Mouse (Mus musculus) liver, embryonic 15.5 days (tissue): Measurements from ENCODE around the gene Cpne5. TPM values are rescaled to one million over a fixed set of nuclear protein-coding genes. Genes with fewer than 3 reads are reported as not detected.
A peak's percentile ranks its signal among the peaks of the same experiment; 100 is the strongest.

Source experiments
- ATAC-seq: fragments of 200-750 bp; cut with Nextera tagmentation; 2 replicates; pipeline ENCODE4 v1.8.0; 2017; ENCODE audit warnings: moderate number of reproducible peaks, mild to moderate bottlenecking, moderate library complexity; ENCODE audit not compliant: insufficient read depth
- H3K27ac ChIP-seq: fragments of 300-500 bp; sonication (generic); replicated peaks from 2 replicates; pipeline ENCODE4 v1.5.1; 2015; ENCODE audit warnings: mild to moderate bottlenecking, inconsistent platforms
- H3K27me3 ChIP-seq: fragments of 300-500 bp; sonication (generic); 2 replicates; pipeline ENCODE4 v1.6.1; 2015; ENCODE audit warnings: mild to moderate bottlenecking, inconsistent platforms
- H3K36me3 ChIP-seq: fragments of 300-500 bp; sonication (generic); replicated peaks from 2 replicates; pipeline ENCODE4 v1.6.1; 2015; ENCODE audit warnings: moderate library complexity, mild to moderate bottlenecking, inconsistent platforms
- H3K4me1 ChIP-seq: fragments of 300-500 bp; sonication (generic); replicated peaks from 2 replicates; pipeline ENCODE4 v1.6.1; 2015; ENCODE audit warnings: inconsistent platforms
- H3K4me2 ChIP-seq: fragments of 300-500 bp; sonication (generic); 2 replicates; pipeline ENCODE4 v1.6.1; 2015; ENCODE audit warnings: moderate library complexity, mild to moderate bottlenecking, inconsistent platforms
- H3K4me3 ChIP-seq: fragments of 300-500 bp; sonication (generic); replicated peaks from 2 replicates; pipeline ENCODE4 v1.5.1; 2015; ENCODE audit warnings: mild to moderate bottlenecking, inconsistent platforms
- H3K9ac ChIP-seq: fragments of 300-500 bp; sonication (generic); 2 replicates; pipeline ENCODE4 v1.6.1; 2015; ENCODE audit warnings: moderate library complexity, mild to moderate bottlenecking, inconsistent platforms
- H3K9me3 ChIP-seq: fragments of 300-500 bp; sonication (generic); replicated peaks from 2 replicates; pipeline ENCODE4 v1.6.1; 2016; ENCODE audit warnings: inconsistent platforms
- WGBS: fragments of 180-500 bp; shearing (Covaris S2); methylation state at CpG from one replicate; pipeline ENCODE4 v1.1.7; 2015; ENCODE audit warnings: mixed read lengths; ENCODE audit not compliant: insufficient replicate concordance; 5-methylcytosine and 5-hydroxymethylcytosine counted together
- polyA plus RNA-seq: library from polyadenylated mRNA; unstranded; fragments of >200 nt; fragmentation: Nextera tagmentation; extraction: Ambion mirVana; gene quantifications from 2 replicates; pipeline ENCODE4 v1.2.1, GENCODE M21; 2015

The Cpne5 gene
- 0.05 and 0.12 TPM in 2 replicates for polyA plus RNA-seq

DNA sequence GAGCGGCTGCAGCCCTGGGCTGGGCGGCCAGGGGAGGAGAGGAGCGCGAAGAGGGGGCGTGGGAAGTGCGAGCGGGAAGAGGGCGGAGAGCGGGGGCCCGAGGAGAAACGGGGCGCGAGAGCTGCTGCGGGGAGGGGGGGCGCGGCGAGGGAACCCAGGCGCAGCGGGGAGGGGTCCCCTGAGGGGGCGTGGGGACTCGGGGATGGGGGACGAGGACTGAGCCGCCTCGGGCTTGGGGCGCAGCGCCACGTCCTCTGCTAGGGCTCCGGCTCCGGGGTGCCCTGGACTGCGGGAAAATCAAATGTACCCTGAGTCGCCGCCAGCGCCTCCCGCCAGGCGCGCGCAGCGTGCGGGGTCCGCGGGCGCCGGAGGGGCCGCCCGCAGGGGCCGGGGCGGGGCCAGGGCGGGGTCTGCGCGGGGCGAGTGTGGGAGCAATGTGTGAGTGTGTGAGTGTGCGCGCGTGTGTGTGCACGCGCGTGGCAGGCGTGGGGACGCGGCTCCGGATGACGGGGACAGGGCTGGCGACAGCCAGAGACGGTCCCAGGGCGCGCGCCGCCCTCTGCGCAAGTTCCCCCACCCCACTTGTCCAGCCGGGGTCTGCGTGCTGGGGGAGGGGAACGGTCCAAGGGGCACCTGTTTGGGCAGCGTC lies at the start of gene Cpne5:
Gene Cpne5 (minus strand): TSS at position 396 of the 649 bp plus-strand sequence.
- Histone ChIP-seq H3K9me3 (no peaks in the 10 kb centered on the region), H3K36me3 (no peaks in the 10 kb centered on the region), H3K4me1 (peaks cover 2% of the 10 kb centered on the region; the same call in 1 of the 2 replicates), H3K27me3 (peaks cover 84% of the 10 kb centered on the region), H3K4me2 (peak within 1 kb of the TSS; percentile 73), H3K9ac (no peak within 1 kb of the TSS), H3K4me3 (peak within 1 kb of the TSS; percentile 46), H3K27ac (no peak within 1 kb of the TSS)
- no peak for ATAC-seq
- under 1% methylated on average over 68 of the region's 73 CpGs for WGBS

DNA sequence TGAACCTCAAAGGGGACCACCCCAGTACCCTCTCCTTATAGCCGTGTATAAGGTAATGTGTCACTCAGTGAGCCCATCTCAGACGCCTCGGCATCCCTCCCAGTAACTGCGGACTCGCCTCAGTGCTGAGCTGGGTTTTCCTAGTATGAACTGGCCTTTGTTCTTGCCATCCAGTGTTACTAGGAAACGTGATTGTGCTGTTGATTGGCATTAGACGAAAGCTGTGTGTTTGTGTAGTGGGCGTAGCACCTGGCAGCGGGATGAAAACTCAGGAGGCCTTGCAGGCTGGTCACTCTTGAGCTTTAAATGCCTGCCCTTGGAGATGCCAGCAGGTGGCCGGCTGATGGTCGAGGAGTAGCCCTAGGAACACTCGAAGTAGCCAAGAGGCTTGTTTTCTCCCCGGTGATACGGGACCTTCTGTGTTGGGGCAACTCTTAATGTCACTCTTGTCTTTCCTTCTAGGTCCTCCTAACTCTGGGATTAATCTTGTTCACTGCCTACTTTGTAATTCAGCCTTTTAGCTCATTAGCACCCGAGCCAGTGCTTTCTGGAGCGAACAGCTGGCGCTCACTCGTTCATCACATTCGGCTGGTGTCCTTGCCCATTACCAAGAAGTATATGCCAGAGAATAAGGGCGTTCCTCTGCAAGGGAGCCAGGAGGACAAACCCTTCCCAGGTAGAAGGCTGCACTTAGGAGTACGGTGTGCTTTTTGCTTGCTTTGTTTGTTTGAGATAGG lies 44.4 kb upstream of the Cpne5 start:
- Histone ChIP-seq H3K9me3 (no peaks in the 10 kb centered on the region), H3K27ac (no peak overlapping the region), H3K9ac (no peak overlapping the region), H3K4me2 (no peak overlapping the region), H3K36me3 (peaks cover 78% of the 10 kb centered on the region), H3K27me3 (no peaks in the 10 kb centered on the region), H3K4me1 (peaks cover 6% of the 10 kb centered on the region; the same call in 1 of the 2 replicates), H3K4me3 (no peak overlapping the region)
- ATAC-seq = no peak
- 79% methylated on average over 21 of the region's 21 CpGs for WGBS

- Histone ChIP-seq H3K27ac (no peak overlapping the region), H3K4me3 (no peak overlapping the region), H3K36me3 (peaks cover 70% of the 10 kb centered on the region), H3K4me1 (peaks cover 6% of the 10 kb centered on the region; the same call in 1 of the 2 replicates), H3K4me2 (no peak overlapping the region), H3K9ac (no peak overlapping the region), H3K27me3 (no peaks in the 10 kb centered on the region), H3K9me3 (no peaks in the 10 kb centered on the region)
- 71% methylated on average over 5 of the region's 5 CpGs for WGBS
- ATAC-seq = no peak
Observed at GRCm38 (mm10) chr17:29281541-29281940, 43.6 kb upstream of the Cpne5 start.

- Histone ChIP-seq H3K4me1 (peaks cover 6% of the 10 kb centered on the region; the same call in 1 of the 2 replicates), H3K36me3 (peaks cover 61% of the 10 kb centered on the region), H3K9me3 (no peaks in the 10 kb centered on the region), H3K27me3 (no peaks in the 10 kb centered on the region), H3K9ac (no peak overlapping the region), H3K4me3 (no peak overlapping the region), H3K4me2 (no peak overlapping the region), H3K27ac (no peak overlapping the region)
- WGBS = 83% methylated on average over 5 of the region's 5 CpGs
- ATAC-seq = no peak
Observed at GRCm38 (mm10) chr17:29280422-29280821, 42.5 kb upstream of the Cpne5 start.

GRCm38 (mm10) chr17:29273889-29274288 lies 35.9 kb upstream of the Cpne5 start:
- peak overlapping the region; percentile 58; the same call in 1 of the 2 replicates for H3K27ac ChIP-seq
- no peaks in the 10 kb centered on the region for H3K9me3 ChIP-seq
- H3K9ac ChIP-seq = no peak overlapping the region
- 76% methylated on average over 11 of the region's 11 CpGs for WGBS
- 0 out of 2 replicates have a peak overlapping the region, but pooled peaks have one; percentile 27 for H3K4me2 ChIP-seq
- no peaks in the 10 kb centered on the region for H3K27me3 ChIP-seq
- H3K4me1 ChIP-seq = peaks cover 35% of the 10 kb centered on the region
- H3K36me3 ChIP-seq = 0 out of 2 replicates have a peak, but pooled peaks cover 7% of the 10 kb centered on the region
- no peak overlapping the region for H3K4me3 ChIP-seq
- ATAC-seq = peak; percentile 47; the same call in 1 of the 2 replicates

- Histone ChIP-seq H3K36me3 (0 out of 2 replicates have a peak, but pooled peaks cover 4% of the 10 kb centered on the region), H3K4me1 (peaks cover 39% of the 10 kb centered on the region), H3K4me2 (no peak overlapping the region), H3K4me3 (no peak overlapping the region), H3K27me3 (no peaks in the 10 kb centered on the region), H3K9me3 (no peaks in the 10 kb centered on the region), H3K9ac (no peak overlapping the region), H3K27ac (peak overlapping the region; percentile 61; the same call in 1 of the 2 replicates)
- 67% methylated on average over 7 of the region's 7 CpGs for WGBS
- ATAC-seq = peak; percentile 32
Observed at GRCm38 (mm10) chr17:29273156-29273555, 35.2 kb upstream of the Cpne5 start.

GRCm38 (mm10) chr17:29270148-29270698 lies 32.3 kb upstream of the Cpne5 start:
- no peaks in the 10 kb centered on the region for H3K36me3 ChIP-seq
- H3K9ac ChIP-seq = peak overlapping the region; percentile 91; the same call in 1 of the 2 replicates
- H3K4me2 ChIP-seq = peak overlapping the region; percentile 81
- H3K4me1 ChIP-seq = peaks cover 47% of the 10 kb centered on the region
- 80% methylated on average over 9 of the region's 9 CpGs for WGBS
- H3K27ac ChIP-seq = peak overlapping the region; percentile 95; the same call in 1 of the 2 replicates
- H3K4me3 ChIP-seq = peak overlapping the region; percentile 91
- H3K9me3 ChIP-seq = no peaks in the 10 kb centered on the region
- no peak for ATAC-seq
- no peaks in the 10 kb centered on the region for H3K27me3 ChIP-seq

DNA sequence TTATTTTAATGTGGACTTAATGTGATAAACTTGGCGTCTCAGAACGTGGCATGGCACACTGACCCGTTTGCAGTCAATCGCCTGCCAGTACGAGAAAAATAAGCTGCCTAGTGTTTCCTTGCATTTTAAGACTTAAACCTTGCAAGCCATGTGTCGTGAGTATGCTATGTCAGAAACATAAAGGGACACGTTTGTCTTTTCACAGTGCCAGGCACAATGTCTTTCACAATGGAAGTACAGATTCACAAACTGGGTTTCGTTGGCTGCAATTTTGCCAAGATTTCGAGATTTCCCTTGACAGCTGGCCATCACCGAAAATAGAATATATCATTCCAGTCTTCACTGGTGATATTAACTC lies 31.4 kb upstream of the Cpne5 start:
- ATAC-seq = no peak
- Histone ChIP-seq H3K27ac (peak overlapping the region; percentile 95), H3K36me3 (no peaks in the 10 kb centered on the region), H3K4me3 (peak overlapping the region; percentile 91), H3K9me3 (no peaks in the 10 kb centered on the region), H3K4me2 (peak overlapping the region; percentile 81), H3K27me3 (no peaks in the 10 kb centered on the region), H3K4me1 (peaks cover 53% of the 10 kb centered on the region), H3K9ac (peak overlapping the region; percentile 91)
- WGBS = 10% methylated on average over 10 of the region's 10 CpGs

DNA sequence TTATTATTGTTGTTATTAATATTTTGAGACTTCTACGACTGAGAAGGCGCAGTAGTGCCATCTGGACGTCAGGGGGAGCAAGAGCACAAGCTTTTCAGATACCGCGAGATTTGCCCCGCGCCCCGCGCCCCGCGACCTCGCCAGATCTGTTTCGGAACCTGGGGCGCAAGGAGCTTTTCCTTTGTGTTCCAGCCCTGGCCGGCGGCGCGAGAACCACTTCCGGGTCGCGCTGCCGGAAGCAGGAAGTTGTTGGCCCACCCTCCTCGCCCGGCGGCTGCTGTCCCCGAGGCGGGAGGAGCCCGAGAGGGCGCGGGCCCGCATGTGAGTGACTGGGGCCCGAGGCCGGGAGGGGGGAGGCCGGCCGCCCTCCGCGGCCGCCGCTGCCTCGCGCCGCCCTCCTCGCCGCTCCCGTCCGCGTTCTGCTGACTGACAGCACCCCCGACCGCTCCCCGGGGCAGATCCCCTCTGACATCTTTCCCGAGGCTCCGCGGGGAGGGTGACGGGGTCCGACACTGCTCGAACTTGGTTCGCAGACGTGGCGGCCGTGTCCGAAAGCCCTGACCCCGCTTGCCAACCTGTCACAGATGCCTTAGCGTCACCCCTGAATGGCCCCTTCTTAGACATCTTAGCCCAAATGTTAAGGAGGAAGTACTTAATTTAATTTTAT lies 30.8 kb upstream of the Cpne5 start, which contains the start of gene BC004004:
Gene BC004004 (plus strand): TSS at position 107 of the 667 bp plus-strand sequence.
- Histone ChIP-seq H3K9me3 (no peaks in the 10 kb centered on the region), H3K4me1 (peaks cover 53% of the 10 kb centered on the region), H3K4me3 (peak within 1 kb of the TSS; percentile 91), H3K4me2 (peak within 1 kb of the TSS; percentile 81), H3K27me3 (no peaks in the 10 kb centered on the region), H3K36me3 (no peaks in the 10 kb centered on the region), H3K27ac (peak within 1 kb of the TSS; percentile 95), H3K9ac (peak within 1 kb of the TSS; percentile 91)
- under 1% methylated on average over 61 of the region's 63 CpGs for WGBS
- ATAC-seq = peak; percentile 89

GRCm38 (mm10) chr17:29267931-29268681 lies 30.1 kb upstream of the Cpne5 start:
- Histone ChIP-seq H3K4me3 (peak overlapping the region; percentile 91), H3K36me3 (no peaks in the 10 kb centered on the region), H3K9ac (peak overlapping the region; percentile 91), H3K27me3 (no peaks in the 10 kb centered on the region), H3K9me3 (no peaks in the 10 kb centered on the region), H3K27ac (peak overlapping the region; percentile 95), H3K4me1 (peaks cover 54% of the 10 kb centered on the region), H3K4me2 (peak overlapping the region; percentile 81)
- ATAC-seq = no peak
- 58% methylated on average over 6 of the region's 6 CpGs for WGBS
